In the genomic region with DNA sequence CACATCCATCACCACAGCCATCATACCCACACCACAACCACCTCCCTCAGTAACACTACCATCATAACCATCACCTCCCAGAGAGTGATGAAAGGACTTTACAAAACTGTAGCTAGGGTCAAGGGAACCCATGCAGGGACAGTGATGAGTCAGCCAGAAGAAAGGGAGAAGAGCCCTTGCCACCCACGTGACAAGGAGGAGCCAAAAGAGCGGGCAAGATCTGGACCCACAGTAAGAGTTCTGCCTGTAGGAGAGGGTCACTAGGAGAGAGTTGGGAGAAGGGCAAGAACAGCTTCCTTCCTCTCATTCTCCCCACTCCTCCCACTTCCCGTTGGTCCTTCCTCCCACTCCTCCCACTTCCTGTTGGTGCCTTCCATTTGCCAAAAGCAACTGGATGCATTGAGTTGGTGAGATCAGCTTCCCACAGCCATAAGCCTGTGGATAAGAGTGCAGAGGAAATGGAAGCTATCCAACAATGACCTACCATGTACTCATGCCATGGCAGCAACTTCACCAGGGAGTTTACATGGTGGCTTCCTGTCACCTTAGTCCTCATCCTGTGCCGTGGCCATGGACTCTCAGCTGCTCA, we compare ENCODE assay signal across 20 mouse cellular contexts. TPM values are rescaled to one million over a fixed set of nuclear protein-coding genes. Genes with fewer than 3 reads are reported as not detected.
A peak's percentile ranks its signal among the peaks of the same experiment; 100 is the strongest.
DNase-seq lines count a peak whose midpoint lies in the region; ATAC-seq and TF ChIP-seq lines count a peak whose summit lies in the region.
"Had no signal": no experiment of that assay in that cellular context is flagged by ENCODE, and none has a peak within 500 bp of the region (broad histone marks: within the 10 kb centered on the region; RNA-seq: fewer than 3 reads in every experiment).

No protein-coding gene starts in this region.

- no peaks in the 10 kb centered on the region for H3K36me3 ChIP-seq in lung, postnatal 0 days (ENCODE audit: insufficient read depth, low read length)
- H3K36me3 ChIP-seq: hindbrain, embryonic 10.5 days; limb, embryonic 15.5 days; midbrain, embryonic 12.5 days had no signal

- peak; percentile 50 for DNase-seq in heart, adult 8-10 months (ENCODE audit: low spot score)
- no peak for DNase-seq in heart, postnatal 25 days (ENCODE audit: low spot score)
- peak; percentile 28 for DNase-seq in 3134 (ENCODE audit: extremely low read depth, insufficient read length, low spot score)
- peak; percentile 73 for DNase-seq in lung, postnatal 0 days (ENCODE audit: low spot score)
- DNase-seq in kidney, postnatal 25 days = no peak
- no peak for DNase-seq in kidney, adult 8-10 months
- DNase-seq: cerebellum, adult 18-20 months; cerebellum, postnatal 25 days; embryo, embryonic 11 days; kidney, adult 9 months; kidney, postnatal 36 days had no signal

- H3K4me2 ChIP-seq in lung, postnatal 0 days (replicated peaks; ENCODE audit: low read depth, low read length) = no peak overlapping the region
- H3K4me2 ChIP-seq: limb, embryonic 15.5 days; midbrain, embryonic 12.5 days had no signal

- peak; percentile 75 for TF ChIP-seq EP300 in lung, postnatal 0 days (IDR thresholded peaks at IDR 0.05)

- peak; percentile 52 for ATAC-seq in lung, postnatal 0 days
- no peak for ATAC-seq in activated CD4-positive, CD25-positive, alpha-beta regulatory T cell, adult 4 months
- ATAC-seq: forebrain, embryonic 16.5 days; inflammation-experienced regulatory T-cells, adult 6 months had no signal

- H3K27ac ChIP-seq in bone marrow macrophage, adult 2 months (ENCODE audit: insufficient read depth, low read depth, low read length) = 0 out of 2 replicates have a peak overlapping the region, but pooled peaks have one; percentile 10
- no peak overlapping the region for H3K27ac ChIP-seq in lung, postnatal 0 days (ENCODE audit: low read length)
- H3K27ac ChIP-seq: hindbrain, embryonic 10.5 days; limb, embryonic 15.5 days; macrophage; midbrain, embryonic 12.5 days had no signal

- TF ChIP-seq POLR2A in bone marrow macrophage, adult 2 months (IDR thresholded peaks at IDR 0.05; ENCODE audit: borderline replicate concordance, low read depth, low read length) = no peak

- H3K9ac ChIP-seq in lung, postnatal 0 days (replicated peaks; ENCODE audit: low read depth) = no peak overlapping the region
- H3K9ac ChIP-seq: limb, embryonic 15.5 days; midbrain, embryonic 12.5 days had no signal

- peaks cover 15% of the 10 kb centered on the region for H3K4me1 ChIP-seq in bone marrow macrophage, adult 2 months (ENCODE audit: control insufficient read depth, insufficient read depth, low read length)
- no peaks in the 10 kb centered on the region for H3K4me1 ChIP-seq in lung, postnatal 0 days (ENCODE audit: insufficient read depth, low read depth, low read length)

- H3K4me3 ChIP-seq in bone marrow macrophage, adult 2 months (ENCODE audit: insufficient read depth, low read length) = no peak overlapping the region
- no peak overlapping the region for H3K4me3 ChIP-seq in lung, postnatal 0 days (ENCODE audit: low read depth, low read length)
- H3K4me3 ChIP-seq: hindbrain, embryonic 10.5 days; limb, embryonic 15.5 days; midbrain, embryonic 12.5 days had no signal

- H3K27me3 ChIP-seq in lung, postnatal 0 days (replicated peaks; ENCODE audit: insufficient read depth, low read length) = no peaks in the 10 kb centered on the region
- H3K27me3 ChIP-seq: limb, embryonic 15.5 days; midbrain, embryonic 12.5 days had no signal

- no peaks in the 10 kb centered on the region for H3K9me3 ChIP-seq in lung, postnatal 0 days (ENCODE audit: low read length)
- H3K9me3 ChIP-seq: hindbrain, embryonic 10.5 days; limb, embryonic 15.5 days; midbrain, embryonic 12.5 days had no signal

- no peak for TF ChIP-seq CTCF in bone marrow macrophage, adult 2 months (IDR thresholded peaks at IDR 0.05; ENCODE audit: low read depth, low read length)
- no peak for TF ChIP-seq CTCF in lung, postnatal 0 days (IDR thresholded peaks at IDR 0.05)

- intact Hi-C loops in heart, postnatal 25 days (cut with DNase I) = no loop called here

- WGBS in lung, postnatal 0 days = 57% methylated on average over 4 of the region's 4 CpGs

RNA-seq across cellular contexts. Expression of gene E2f6, which starts 36.5 kb away (rescaled TPM):
- total RNA-seq in heart, adult 8-10 months (2022) = 10 to 100 TPM; 86.4 to 90.4 (median 88.2) TPM
- total RNA-seq in heart, postnatal 25 days (2021) = 10 to 100 TPM; 67.2 to 69.3 TPM
- polyA plus RNA-seq in bone marrow macrophage, adult 2 months (2012; ENCODE audit: insufficient read depth, insufficient read length, missing spikeins) = 16.3 and 19.0 TPM in 2 replicates
- 11.1 and 14.2 TPM in 2 replicates for polyA plus RNA-seq in lung, postnatal 0 days (2015; fragmentation: Nextera tagmentation; extraction: Ambion mirVana)
- polyA plus RNA-seq in activated CD4-positive, CD25-positive, alpha-beta regulatory T cell, adult 4 months (2017; shearing (Covaris generic)) = 1 to 10 TPM; 3.3 to 3.6 TPM

RNA-seq across cellular contexts. Expression of gene Greb1, which starts 46.6 kb away (rescaled TPM):
- 1 to 10 TPM in 1 of 4 experiments, under 1 TPM in 3; 0.16 to 1.2 (median 0.64) TPM for total RNA-seq in heart, adult 8-10 months (2022)
- total RNA-seq in heart, postnatal 25 days (2021) = under 1 TPM; 0.31 TPM
- polyA plus RNA-seq in bone marrow macrophage, adult 2 months (2012; ENCODE audit: insufficient read depth, insufficient read length, missing spikeins) = not detected in 2 replicates
- 0.46 and 1.1 TPM in 2 replicates for polyA plus RNA-seq in lung, postnatal 0 days (2015; fragmentation: Nextera tagmentation; extraction: Ambion mirVana)
- polyA plus RNA-seq in activated CD4-positive, CD25-positive, alpha-beta regulatory T cell, adult 4 months (2017; shearing (Covaris generic)) = under 1 TPM in 1 of 2 experiments, not detected in 1; 0.12 TPM
- total RNA-seq: monocyte, adult 5-6 weeks had no signal

RNA-seq across cellular contexts. Expression of gene Rock2, which starts 47.4 kb away (rescaled TPM):
- 10 to 100 TPM; 71.9 to 88.8 (median 84.0) TPM for total RNA-seq in heart, adult 8-10 months (2022)
- total RNA-seq in heart, postnatal 25 days (2021) = 10 to 100 TPM; 72.8 to 84.7 TPM
- 46.8 and 47.9 TPM in 2 replicates for polyA plus RNA-seq in bone marrow macrophage, adult 2 months (2012; ENCODE audit: insufficient read depth, insufficient read length, missing spikeins)
- polyA plus RNA-seq in lung, postnatal 0 days (2015; fragmentation: Nextera tagmentation; extraction: Ambion mirVana) = 18.2 and 22.9 TPM in 2 replicates
- polyA plus RNA-seq in activated CD4-positive, CD25-positive, alpha-beta regulatory T cell, adult 4 months (2017; shearing (Covaris generic)) = 10 to 100 TPM; 10.8 to 11.3 TPM

Comparison
In these comparisons a context has a peak if more than half of its experiments do, and no peak if none do; other contexts are left out.
1. DNase-seq: peak in heart, adult 8-10 months (single experiment), 3134 (single experiment) and lung, postnatal 0 days (single experiment); none in heart, postnatal 25 days (single experiment), kidney, postnatal 25 days (0 of 2) and kidney, adult 8-10 months (0 of 2).